Mouse (Mus musculus) olfactory bulb, adult 2 months (tissue): Measurements from ENCODE around the gene Atp5c1. TPM values are rescaled to one million over a fixed set of nuclear protein-coding genes. Genes with fewer than 3 reads are reported as not detected.

Experiments
- H3K27ac ChIP-seq: fragments of 200-500 bp; 2 replicates; pipeline ENCODE4 v1.5.1; 2012; ENCODE audit warnings: low read depth, low read length; ENCODE audit not compliant: insufficient read depth
- H3K4me1 ChIP-seq: fragments of 200-500 bp; 2 replicates; pipeline ENCODE4 v1.6.1; 2012; ENCODE audit warnings: low read length; ENCODE audit not compliant: control insufficient read depth, insufficient read depth
- H3K4me3 ChIP-seq: fragments of 200-500 bp; 2 replicates; pipeline ENCODE4 v1.5.1; 2012; ENCODE audit warnings: mild to moderate bottlenecking, low read depth, low read length, moderate library complexity; ENCODE audit not compliant: insufficient read depth
- CTCF ChIP-seq: fragments of 200-500 bp; IDR thresholded peaks from 2 replicates; pipeline ENCODE4 v1.5.1; 2012; ENCODE audit warnings: low read depth, mild to moderate bottlenecking, low read length, moderate library complexity; ENCODE audit not compliant: insufficient read depth
- POLR2A ChIP-seq: fragments of 200-500 bp; IDR thresholded peaks from 2 replicates; pipeline ENCODE4 v1.6.1; 2012; ENCODE audit warnings: mild to moderate bottlenecking, low read depth, low read length, moderate library complexity; ENCODE audit not compliant: insufficient read depth
- WGBS: fragments of 180-500 bp; shearing (Covaris S2); methylation state at CpG from one replicate; pipeline ENCODE4 v1.1.7; 2018; 5-methylcytosine and 5-hydroxymethylcytosine counted together
- polyA plus RNA-seq: library from polyadenylated mRNA; stranded (reverse); fragments of >200 nt; gene quantifications from 2 replicates; pipeline ENCODE4 v1.2.4, GENCODE M21; 2012; ENCODE audit warnings: low replicate concordance; ENCODE audit not compliant: missing spikeins, insufficient read depth, insufficient read length

Atp5c1 gene
- polyA plus RNA-seq, 1 experiment, result 349 TPM

GRCm38 (mm10) chr2:10100471-10100870, 20.2 kb upstream of the Atp5c1 start:
- H3K4me1 ChIP-seq, result no peaks in the 10 kb centered on the region
- no peak overlapping the region for H3K4me3 ChIP-seq
- TF ChIP-seq POLR2A (no peak), CTCF (no peak)
- H3K27ac ChIP-seq, result no peak overlapping the region
- 71% methylated on average over 2 of the region's 2 CpGs for WGBS

GRCm38 (mm10) chr2:10098598-10099215, 18.4 kb upstream of the Atp5c1 start:
- Histone ChIP-seq H3K4me3 (no peak overlapping the region), H3K4me1 (no peaks in the 10 kb centered on the region), H3K27ac (no peak overlapping the region)
- 40% methylated on average over 9 of the region's 9 CpGs for WGBS
- no peak for TF ChIP-seq CTCF
- TF ChIP-seq POLR2A, result no peak

GRCm38 (mm10) chr2:10094327-10095100, 14.2 kb upstream of the Atp5c1 start:
- no peak overlapping the region for H3K4me3 ChIP-seq
- no peaks in the 10 kb centered on the region for H3K4me1 ChIP-seq
- TF ChIP-seq POLR2A (no peak), CTCF (no peak)
- no peak overlapping the region for H3K27ac ChIP-seq
- WGBS, result 94% methylated on average over 14 of the region's 14 CpGs

GRCm38 (mm10) chr2:10087256-10087850, 7.0 kb upstream of the Atp5c1 start:
- Histone ChIP-seq H3K27ac (no peak overlapping the region), H3K4me3 (no peak overlapping the region), H3K4me1 (no peaks in the 10 kb centered on the region)
- 72% methylated on average over 8 of the region's 8 CpGs for WGBS
- TF ChIP-seq CTCF (no peak), POLR2A (no peak)

- H3K27ac ChIP-seq, result no peak overlapping the region
- H3K4me1 ChIP-seq, result peaks cover 9% of the 10 kb centered on the region; the same call in 1 of the 2 replicates
- TF ChIP-seq POLR2A (no peak), CTCF (no peak)
- H3K4me3 ChIP-seq, result no peak overlapping the region
- 86% methylated on average over 1 of the region's 1 CpGs for WGBS
Observed at GRCm38 (mm10) chr2:10082737-10083136, 2.4 kb upstream of the Atp5c1 start.

- H3K4me3 ChIP-seq, result no peak overlapping the region
- H3K4me1 ChIP-seq, result peaks cover 14% of the 10 kb centered on the region; the same call in 1 of the 2 replicates
- no peak overlapping the region for H3K27ac ChIP-seq
- 86% methylated on average over 5 of the region's 5 CpGs for WGBS
- TF ChIP-seq POLR2A, result no peak
- TF ChIP-seq CTCF, result no peak
Observed at GRCm38 (mm10) chr2:10081453-10082080, 1.3 kb upstream of the Atp5c1 start.

- TF ChIP-seq CTCF, result no peak
- no peak for TF ChIP-seq POLR2A
- H3K4me3 ChIP-seq, result peak overlapping the region; percentile 94
- peak overlapping the region; percentile 98 for H3K27ac ChIP-seq
- under 1% methylated on average over 28 of the region's 28 CpGs for WGBS
- H3K4me1 ChIP-seq, result peaks cover 26% of the 10 kb centered on the region
Observed at GRCm38 (mm10) chr2:10079745-10080309, 483 bp downstream of the Atp5c1 start.

GRCm38 (mm10) chr2:10076675-10077074, 3.6 kb downstream of the Atp5c1 start:
- Histone ChIP-seq H3K4me1 (peaks cover 38% of the 10 kb centered on the region), H3K27ac (no peak overlapping the region), H3K4me3 (peak overlapping the region; percentile 25; the same call in 1 of the 2 replicates)
- WGBS, result 57% methylated on average over 8 of the region's 8 CpGs
- no peak for TF ChIP-seq POLR2A
